Mouse (Mus musculus): ENCODE results near the gene B4galnt1.
"Not testable (repeated sequence)": the region's sequence is repeated elsewhere in the genome, so short reads cannot be mapped to it uniquely, and the experiment has no call there.

B4galnt1 gene

GRCm38 (mm10) chr10:127190398-127191190 lies 25.6 kb downstream of the B4galnt1 start:
- peak; percentile 34 for DNase-seq

GRCm38 (mm10) chr10:127191191-127192056 lies 26.4 kb downstream of the B4galnt1 start:
- no peak for DNase-seq

- DNase-seq, result not testable (repeated sequence)
Observed at GRCm38 (mm10) chr10:127192057-127192328, 27.0 kb downstream of the B4galnt1 start.

- DNase-seq, result no peak
Observed at GRCm38 (mm10) chr10:127193011-127193410, 28.0 kb downstream of the B4galnt1 start.

- peak; percentile 85 for DNase-seq
Observed at GRCm38 (mm10) chr10:127194428-127195327, 29.7 kb downstream of the B4galnt1 start.

DNA sequence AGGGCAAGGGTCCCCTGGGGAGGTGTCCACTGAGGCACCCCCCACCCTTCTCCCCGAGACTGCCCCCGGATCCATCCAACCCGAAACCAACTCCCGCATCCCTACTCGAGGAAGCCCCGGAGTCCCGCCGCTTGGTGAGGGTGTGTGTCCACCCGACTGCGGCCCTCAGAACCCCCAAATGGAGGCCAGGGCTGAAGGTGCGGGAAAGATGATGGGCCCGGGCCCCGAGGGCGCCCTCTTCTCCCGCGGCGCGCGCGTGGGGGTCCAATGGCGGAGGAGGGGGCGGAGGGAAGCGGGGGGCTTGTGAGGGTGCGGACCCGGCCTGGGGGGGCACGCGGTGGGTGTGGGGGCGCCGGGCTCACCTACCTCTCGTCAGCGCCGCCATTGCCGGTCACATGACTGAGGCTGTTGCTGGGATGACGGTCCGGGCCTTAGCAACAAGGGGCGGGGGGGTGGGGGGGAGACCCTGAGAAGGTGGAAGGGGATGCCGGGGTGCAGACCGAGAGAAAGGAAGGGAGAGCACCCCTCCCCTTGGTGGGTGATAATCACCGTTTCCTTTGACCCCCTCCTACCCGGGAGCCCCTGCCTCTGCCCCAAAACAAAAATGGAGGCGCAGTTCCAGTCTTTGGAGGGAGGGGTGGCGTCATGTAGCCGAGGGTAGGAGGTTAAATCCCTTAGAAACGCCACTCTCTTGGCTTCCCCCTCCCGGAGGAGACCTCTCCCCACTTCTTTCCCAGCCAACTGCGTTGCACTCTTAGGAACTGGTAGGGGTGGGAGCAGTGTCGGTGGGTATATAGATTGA lies 30.5 kb downstream of the B4galnt1 start, which contains the start of gene Dtx3:
TSS of gene Dtx3 (minus strand) at position 401 of the 802 bp plus-strand sequence.
- DNase-seq, result peak; percentile 78

DNA sequence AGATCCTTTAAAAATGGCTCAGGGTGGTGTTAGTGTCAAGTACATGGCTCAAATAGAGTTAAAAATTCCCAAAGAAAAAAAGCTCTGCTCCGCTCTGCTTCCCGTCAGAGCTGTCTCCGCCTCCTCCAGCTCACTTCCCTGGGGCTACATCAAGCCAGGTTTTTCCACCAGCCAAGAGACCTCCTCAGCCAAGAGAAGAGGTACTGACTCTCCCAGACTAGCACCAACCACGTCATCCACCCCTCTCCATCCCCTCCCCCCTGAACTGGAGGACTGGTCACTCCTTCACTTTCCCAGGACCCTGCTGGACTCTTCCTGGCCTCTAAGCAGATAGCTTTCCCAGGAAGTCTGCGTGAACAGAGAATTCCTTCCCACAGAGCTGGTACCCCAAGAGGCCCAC lies 31.4 kb downstream of the B4galnt1 start:
- DNase-seq, result peak; percentile 81

DNA sequence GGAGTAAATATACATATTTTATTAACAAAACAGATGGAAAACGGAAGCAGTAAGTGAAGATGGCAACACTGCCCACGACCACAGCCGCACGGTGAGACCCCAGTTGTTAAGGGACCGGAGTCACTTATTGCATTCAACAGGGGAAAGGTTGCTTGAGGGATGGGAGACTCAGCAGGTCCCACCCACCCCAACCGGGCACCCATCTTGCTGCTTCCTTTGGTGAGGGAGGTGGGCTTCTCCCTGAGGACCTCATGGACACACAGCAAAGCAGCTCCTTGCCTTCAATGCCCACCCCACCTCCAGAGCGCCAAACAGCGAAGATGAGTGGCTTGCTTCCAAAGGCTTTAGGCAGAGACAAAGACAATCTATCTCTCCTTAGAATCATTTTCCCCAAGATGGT lies 32.1 kb downstream of the B4galnt1 start:
- DNase-seq, result no peak

GRCm38 (mm10) chr10:127197505-127198110 lies 32.6 kb downstream of the B4galnt1 start:
- no peak for DNase-seq

GRCm38 (mm10) chr10:127198492-127198891 lies 33.5 kb downstream of the B4galnt1 start:
- DNase-seq, result peak; percentile 33

- peak; percentile 14 for DNase-seq
Observed at GRCm38 (mm10) chr10:127199068-127199467, 34.0 kb downstream of the B4galnt1 start.

DNA sequence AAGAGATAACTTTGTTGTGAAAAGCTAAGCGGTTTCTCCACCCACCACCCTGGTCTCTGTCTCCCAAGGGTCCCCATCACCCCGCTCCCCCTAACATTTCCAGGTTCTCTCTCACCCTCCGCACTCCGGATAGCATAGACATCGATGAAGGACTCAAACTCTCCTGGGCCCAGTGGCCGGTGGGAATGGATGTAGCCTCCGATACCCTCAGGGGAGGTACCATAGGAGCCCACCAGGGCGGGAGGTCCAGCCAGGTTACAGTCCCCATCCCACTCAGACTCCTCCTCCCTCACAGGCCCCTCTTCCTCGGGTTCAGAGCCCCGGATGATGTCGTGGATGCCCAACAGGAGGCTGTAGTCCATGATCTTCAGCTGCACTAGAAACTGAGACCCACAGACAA lies 34.4 kb downstream of the B4galnt1 start:
- no peak for DNase-seq

DNA sequence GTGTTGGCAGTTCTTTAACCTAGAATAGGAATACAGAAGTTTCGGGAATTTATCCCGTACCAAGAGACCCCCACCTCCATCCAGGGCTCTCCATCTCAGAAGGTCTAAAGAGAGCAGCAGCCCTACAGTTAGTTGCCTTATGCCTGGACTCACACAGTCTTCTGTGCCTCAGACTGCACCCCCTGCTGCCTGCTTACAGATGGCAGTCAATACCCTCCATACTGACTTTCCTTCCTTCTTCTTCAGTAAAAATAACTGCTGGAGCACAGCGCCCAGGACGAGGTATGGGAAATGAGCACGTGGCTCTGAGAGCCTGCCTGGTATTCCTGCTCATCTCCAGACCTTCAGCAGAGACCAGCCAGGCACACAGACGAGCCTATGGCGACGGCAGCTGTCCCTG lies 35.3 kb downstream of the B4galnt1 start:
- no peak for DNase-seq

GRCm38 (mm10) chr10:127203106-127203505 lies 38.1 kb downstream of the B4galnt1 start:
- DNase-seq, result no peak

DNA sequence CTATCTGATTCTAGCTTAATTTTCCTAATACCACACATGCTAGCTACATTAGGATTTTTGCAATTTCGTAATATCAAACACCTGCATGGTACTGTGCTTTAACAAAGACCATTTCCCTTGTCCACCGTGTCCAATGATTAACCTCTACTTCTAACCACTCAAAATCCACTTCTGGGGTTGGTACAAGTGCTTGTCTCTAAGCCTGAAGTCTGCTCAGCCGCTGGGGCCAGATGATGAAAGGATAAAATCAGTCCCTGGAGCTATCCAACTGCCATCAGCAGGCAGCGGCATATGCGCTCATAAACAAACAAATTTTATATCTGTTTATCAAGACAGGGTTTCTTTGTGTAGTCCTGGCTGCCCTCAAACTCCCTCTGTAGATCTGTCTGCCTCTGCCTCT lies 39.6 kb downstream of the B4galnt1 start:
- no peak for DNase-seq

DNA sequence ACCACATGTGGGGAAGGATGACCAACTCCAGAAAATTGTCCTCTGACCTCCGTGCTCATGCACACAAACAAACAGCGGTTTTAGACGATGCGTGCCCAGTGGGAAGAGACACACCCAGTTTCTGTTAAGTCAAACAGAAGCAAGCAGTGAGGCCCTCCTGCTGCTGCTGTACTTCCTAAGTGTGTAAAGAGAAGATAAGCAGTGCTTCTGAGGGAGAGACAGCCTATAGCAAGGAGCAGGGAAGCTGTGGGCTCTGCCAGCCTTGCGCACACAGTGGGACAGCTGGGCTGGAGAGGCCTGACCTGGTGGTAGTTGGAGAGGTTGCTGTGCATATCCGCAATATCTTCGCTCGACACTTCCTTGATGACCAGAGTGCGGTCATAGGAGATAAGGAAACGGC lies 40.3 kb downstream of the B4galnt1 start:
- DNase-seq, result no peak

DNA sequence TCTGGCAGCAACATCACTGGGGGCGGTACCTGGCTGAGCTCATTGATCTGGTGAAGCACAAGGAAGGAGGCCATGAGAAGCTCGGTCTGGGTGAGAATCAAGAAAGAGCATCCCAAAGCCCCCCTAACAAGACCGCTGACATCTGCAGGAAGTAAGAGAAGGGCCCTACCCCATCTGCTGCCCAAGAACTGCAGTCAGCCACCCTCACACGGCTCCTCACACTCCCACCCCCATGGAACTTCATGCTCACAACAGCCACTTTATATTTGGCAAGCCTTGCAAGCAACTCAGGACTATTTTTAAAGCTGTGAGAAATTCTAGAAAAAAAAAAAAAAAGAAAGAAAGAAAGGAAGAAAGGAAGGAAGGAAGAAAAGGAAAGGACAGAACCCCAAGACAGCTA lies 43.9 kb downstream of the B4galnt1 start:
- no peak for DNase-seq

- no peak for DNase-seq
Observed at GRCm38 (mm10) chr10:127209928-127210570, 45.0 kb downstream of the B4galnt1 start.

DNA sequence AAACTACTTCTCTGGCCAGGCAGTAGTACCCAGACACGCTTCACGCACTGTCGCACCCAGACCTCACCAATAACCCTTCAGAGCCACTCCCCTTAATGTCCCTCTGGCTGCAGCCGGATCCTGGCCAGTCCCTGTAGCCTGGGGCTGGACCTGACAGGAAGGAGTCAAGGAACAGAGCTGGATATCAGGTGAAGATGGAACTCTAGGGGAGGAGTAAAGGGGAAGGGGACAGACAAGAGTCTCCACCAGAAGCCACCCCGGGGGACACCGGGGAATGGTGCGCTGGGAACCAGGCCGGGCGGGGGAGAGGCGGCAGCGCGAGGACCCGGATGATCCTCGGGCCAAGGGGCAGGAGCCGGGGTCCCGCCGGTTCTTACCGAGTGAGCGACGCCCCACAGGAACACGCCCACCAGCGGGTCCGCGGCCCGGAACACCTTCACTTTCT lies 46.0 kb downstream of the B4galnt1 start:
- DNase-seq, result peak; percentile 78

DNA sequence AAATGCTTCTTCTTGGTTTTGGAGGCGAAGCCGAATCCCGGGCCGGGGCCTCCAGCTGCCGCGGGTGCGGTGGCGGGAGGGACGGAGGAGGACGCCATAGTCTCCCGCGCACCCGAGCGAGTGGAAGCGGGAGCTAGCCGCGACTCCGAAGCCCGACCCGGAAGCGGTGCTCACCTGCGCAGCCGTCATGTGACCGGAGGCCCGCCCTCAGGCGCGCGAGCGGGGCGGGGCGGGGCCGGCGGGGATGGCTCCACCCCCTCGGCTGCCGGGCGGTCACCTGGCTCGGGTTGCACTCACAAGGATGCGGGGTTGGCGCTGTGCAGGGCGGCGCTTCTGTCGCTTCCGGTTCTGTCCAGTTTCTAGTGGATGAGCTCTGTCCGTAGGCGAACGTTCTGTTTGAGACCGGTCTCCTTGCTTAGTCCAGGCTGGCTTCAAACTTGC lies 46.4 kb downstream of the B4galnt1 start, which contains the start of gene Pip4k2c:
TSS of gene Pip4k2c (minus strand) at position 172 of the 441 bp plus-strand sequence.
- peak; percentile 95 for DNase-seq

- DNase-seq, result no peak
Observed at GRCm38 (mm10) chr10:127213272-127213671, 48.2 kb downstream of the B4galnt1 start.
